Mouse (Mus musculus): ENCODE results near the gene Lcor. TPM values are rescaled to one million over a fixed set of nuclear protein-coding genes. Genes with fewer than 3 reads are reported as not detected.

Gene Lcor
- polyA plus RNA-seq, 1 experiment from 2014 or later: 14.6 TPM

DNA sequence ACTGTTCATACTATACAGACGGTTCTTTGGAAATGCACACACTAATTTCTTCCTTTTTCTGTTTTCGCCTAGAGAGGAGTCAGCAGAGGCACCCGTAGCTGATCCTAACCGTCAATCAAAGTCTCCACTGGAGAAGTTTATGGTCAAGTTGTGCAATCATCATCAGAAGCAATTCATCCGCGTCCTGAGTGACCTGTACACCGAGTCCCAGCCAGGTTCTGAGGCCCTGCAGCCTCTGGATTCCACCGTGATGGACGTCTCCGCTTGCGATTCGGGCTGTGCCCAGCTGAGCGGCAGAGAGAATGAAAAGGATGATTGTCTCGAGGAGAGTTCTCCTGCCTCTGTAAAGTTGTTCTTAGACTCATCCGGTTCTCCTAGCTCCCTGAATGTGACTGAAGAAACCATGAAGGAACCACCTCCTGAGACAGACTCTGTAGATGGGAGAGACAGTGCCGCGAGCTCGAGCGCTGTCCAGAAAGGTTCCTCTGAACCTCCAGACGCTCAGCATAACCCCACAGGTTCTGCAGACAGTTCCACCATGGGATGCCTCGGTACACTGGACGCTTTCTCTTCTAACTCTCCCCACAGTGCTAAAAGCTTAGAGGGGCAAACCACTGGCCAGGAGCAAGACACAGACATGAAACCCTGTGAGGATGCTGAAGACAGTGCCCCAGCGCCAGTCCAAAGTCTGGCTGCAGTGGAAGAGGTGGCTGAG is 99.4 kb downstream of the Lcor start, which contains the start of gene Gm340:
TSS of gene Gm340 (plus strand) at position 665 of the 715 bp plus-strand sequence.
- Histone ChIP-seq H3K4me2 (no peak within 1 kb of the TSS), H3K4me1 (replicated peaks) (no peaks in the 10 kb centered on the region), H3K9me3 (no peaks in the 10 kb centered on the region), H3K27me3 (no peaks in the 10 kb centered on the region), H3K27ac (replicated peaks) (no peak within 1 kb of the TSS), H3K4me3 (no peak within 1 kb of the TSS), H3K36me3 (peaks cover 35% of the 10 kb centered on the region), H3K9ac (no peak within 1 kb of the TSS)
- WGBS: 95% methylated on average over 23 of the region's 23 CpGs
- no peak for ATAC-seq (ENCODE audit: low FRiP score, low read depth)

DNA sequence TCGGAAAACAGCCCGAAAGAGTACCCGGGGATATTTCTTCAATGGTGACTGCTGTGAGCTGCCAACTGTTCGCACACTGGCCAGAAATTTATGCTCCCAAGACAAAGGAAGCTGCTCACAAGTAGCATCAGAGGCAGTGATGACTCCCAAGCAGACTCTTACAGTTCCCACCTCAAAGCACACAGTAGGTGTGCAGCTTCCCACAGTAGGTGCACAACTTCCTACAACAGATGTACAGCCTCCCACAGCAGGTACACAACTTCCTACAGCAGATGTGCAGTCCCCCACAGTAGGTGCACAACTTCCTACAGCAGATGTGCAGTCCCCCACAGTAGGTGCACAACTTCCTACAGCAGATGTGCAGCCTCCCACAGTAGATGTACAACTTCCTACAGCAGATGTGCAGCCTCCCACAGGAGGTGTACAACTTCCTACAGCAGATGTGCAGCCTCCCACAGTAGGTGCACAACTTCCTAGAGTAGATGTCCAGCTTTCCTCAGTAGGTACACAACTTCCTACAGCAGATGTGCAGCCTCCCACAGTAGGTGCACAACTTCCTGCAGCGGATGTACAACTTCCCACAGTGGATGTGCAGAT is 100.6 kb downstream of the Lcor start:
- Histone ChIP-seq H3K36me3 (peaks cover 35% of the 10 kb centered on the region), H3K4me3 (no peak overlapping the region), H3K27ac (replicated peaks) (no peak overlapping the region), H3K9ac (no peak overlapping the region), H3K4me1 (replicated peaks) (no peaks in the 10 kb centered on the region), H3K27me3 (no peaks in the 10 kb centered on the region), H3K4me2 (no peak overlapping the region), H3K9me3 (no peaks in the 10 kb centered on the region)
- 98% methylated on average over 5 of the region's 5 CpGs for WGBS
- ATAC-seq (ENCODE audit: low FRiP score, low read depth): no peak

DNA sequence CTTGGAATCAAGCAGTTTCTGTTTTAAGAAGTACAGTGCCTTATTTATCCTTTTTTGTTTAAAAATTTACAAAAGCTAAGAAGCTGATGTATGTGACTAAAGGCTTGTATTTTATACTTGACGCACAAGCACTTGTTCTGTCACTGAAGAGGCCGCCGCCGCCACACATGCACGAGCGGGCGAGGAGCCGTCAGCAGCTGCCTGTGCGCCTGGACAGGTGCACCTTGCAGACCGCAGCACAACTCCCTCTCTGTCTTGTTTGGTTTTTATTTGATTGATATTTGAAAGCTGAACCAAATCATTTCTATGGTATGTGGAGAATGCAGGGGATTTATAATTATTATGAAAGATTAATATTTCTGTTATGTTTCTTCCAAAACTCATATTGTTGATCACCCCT is 104.3 kb downstream of the Lcor start:
- ATAC-seq (ENCODE audit: low FRiP score, low read depth): no peak
- Histone ChIP-seq H3K4me1 (replicated peaks) (peaks cover 5% of the 10 kb centered on the region), H3K9me3 (no peaks in the 10 kb centered on the region), H3K4me3 (no peak overlapping the region), H3K9ac (no peak overlapping the region), H3K27me3 (no peaks in the 10 kb centered on the region), H3K36me3 (peaks cover 30% of the 10 kb centered on the region), H3K27ac (replicated peaks) (no peak overlapping the region), H3K4me2 (no peak overlapping the region)
- WGBS: 92% methylated on average over 10 of the region's 10 CpGs

DNA sequence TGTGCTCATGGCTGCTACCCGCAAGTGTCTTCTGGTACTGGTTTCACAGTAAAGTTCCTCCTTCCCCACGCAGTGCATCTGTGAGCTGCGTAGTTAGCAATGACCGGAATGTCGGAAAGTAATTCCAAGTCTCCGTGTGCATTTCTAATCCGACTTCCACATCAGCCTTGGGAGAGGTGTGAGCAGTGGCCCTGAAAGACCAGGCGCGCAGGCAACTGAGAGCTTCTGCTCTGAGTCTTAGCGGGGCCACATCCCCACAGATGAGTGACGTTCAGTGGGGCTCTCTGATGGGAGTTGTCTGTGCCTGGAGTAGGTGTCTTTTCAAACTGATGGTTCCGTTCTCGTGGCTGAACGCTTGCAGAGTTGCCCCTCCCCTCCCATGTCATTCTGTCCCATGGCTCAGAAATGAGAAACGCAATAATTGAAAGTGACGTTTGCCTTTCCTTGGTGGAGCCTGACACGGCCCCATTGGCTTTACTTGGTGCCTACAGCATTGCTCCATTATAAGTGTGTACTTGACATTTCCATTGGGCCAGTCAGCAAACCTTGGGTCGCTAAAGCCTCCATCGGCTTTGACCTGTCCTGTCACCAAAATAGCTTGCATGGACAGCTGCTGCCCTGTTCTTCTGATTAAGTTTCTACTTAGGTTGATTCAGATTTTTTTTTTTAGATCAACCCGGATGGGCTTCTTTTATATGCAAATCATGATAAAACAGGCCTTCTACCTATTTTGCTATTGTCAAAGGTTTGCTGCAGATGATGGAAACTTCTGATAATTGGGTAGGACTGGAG is 105.2 kb downstream of the Lcor start:
- H3K36me3 ChIP-seq: peaks cover 22% of the 10 kb centered on the region
- WGBS: 85% methylated on average over 20 of the region's 20 CpGs
- H3K4me2 ChIP-seq: no peak overlapping the region
- no peaks in the 10 kb centered on the region for H3K27me3 ChIP-seq
- no peaks in the 10 kb centered on the region for H3K9me3 ChIP-seq
- peaks cover 11% of the 10 kb centered on the region for H3K4me1 ChIP-seq (replicated peaks)
- H3K4me3 ChIP-seq: no peak overlapping the region
- ATAC-seq (ENCODE audit: low FRiP score, low read depth): no peak
- H3K9ac ChIP-seq: no peak overlapping the region
- H3K27ac ChIP-seq (replicated peaks): no peak overlapping the region

DNA sequence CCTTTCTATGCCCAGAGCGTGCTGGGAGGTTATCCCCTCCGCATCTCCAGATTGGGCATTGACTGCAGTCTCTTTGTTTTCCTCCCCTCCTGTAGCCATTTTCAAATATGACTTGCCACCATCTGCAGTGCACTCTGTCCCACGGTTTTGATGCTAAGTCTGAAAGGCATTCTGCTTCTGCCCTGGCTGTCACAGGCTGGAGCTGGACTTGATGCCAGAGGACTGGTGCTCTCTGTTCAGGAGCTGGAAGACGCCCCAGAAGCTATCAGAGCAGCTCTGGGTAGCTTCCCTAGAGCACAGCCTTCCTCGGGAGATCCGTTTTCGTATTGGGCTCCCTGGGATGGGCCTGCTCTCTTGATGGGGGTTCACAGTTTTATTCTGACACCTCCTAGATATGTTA is 106.6 kb downstream of the Lcor start:
- no peak overlapping the region for H3K9ac ChIP-seq

DNA sequence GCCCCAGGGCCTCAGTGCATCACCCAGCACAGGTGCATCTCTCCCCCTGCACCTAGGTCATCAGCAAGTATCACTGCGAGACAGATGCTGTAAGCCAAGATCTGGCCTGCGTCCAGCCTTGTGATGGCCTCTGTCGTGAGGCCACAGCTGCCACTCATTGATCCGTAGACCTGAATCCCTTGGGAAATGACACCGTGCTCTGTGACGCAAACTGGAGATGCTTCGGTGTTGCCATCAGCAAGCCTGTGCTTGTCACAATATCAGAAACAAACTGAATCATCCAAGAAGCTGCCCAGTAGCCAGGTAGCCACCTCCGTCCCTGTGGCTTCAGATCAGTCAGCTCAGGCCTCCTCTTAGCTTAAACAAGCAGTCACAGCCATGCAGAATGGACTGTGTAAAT is 107.2 kb downstream of the Lcor start:
- H3K4me3 ChIP-seq: no peak overlapping the region
- no peaks in the 10 kb centered on the region for H3K27me3 ChIP-seq
- 60% methylated on average over 8 of the region's 8 CpGs for WGBS
- no peak overlapping the region for H3K27ac ChIP-seq (replicated peaks)
- H3K9ac ChIP-seq: no peak overlapping the region
- H3K36me3 ChIP-seq: peaks cover 7% of the 10 kb centered on the region
- peaks cover 11% of the 10 kb centered on the region for H3K4me1 ChIP-seq (replicated peaks)
- no peaks in the 10 kb centered on the region for H3K9me3 ChIP-seq
- no peak for ATAC-seq (ENCODE audit: low FRiP score, low read depth)
- no peak overlapping the region for H3K4me2 ChIP-seq

More for the DNA sequence above, 106.6 kb downstream of the Lcor start:
- Histone ChIP-seq H3K4me3 (no peak overlapping the region), H3K36me3 (peaks cover 11% of the 10 kb centered on the region), H3K27ac (replicated peaks) (no peak overlapping the region), H3K9me3 (no peaks in the 10 kb centered on the region), H3K4me2 (no peak overlapping the region), H3K27me3 (no peaks in the 10 kb centered on the region), H3K4me1 (replicated peaks) (peaks cover 11% of the 10 kb centered on the region)
- 82% methylated on average over 7 of the region's 7 CpGs for WGBS
- ATAC-seq (ENCODE audit: low FRiP score, low read depth): no peak

DNA sequence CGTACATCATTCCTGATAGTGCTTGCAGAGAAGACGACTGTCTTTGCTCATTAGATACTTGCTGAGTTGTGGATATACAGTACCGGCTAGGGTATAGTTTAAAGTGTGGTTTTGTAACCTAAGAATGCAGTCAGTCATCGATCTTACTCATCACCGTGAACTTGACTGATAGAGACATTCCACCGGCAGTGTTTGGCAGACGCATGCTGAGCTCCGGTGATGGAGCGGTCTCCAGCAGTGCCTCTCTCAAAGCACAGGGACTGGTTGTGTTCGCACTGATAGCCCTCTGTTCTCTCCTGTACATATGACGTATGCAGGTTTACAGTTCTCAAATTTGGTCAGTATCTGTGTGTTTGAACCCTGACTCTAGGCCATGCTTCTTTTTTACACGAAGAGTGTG is 109.4 kb downstream of the Lcor start:
- H3K4me1 ChIP-seq (replicated peaks): peaks cover 11% of the 10 kb centered on the region
- no peak overlapping the region for H3K4me2 ChIP-seq
- H3K4me3 ChIP-seq: no peak overlapping the region
- no peaks in the 10 kb centered on the region for H3K9me3 ChIP-seq
- no peak overlapping the region for H3K9ac ChIP-seq
- WGBS: 56% methylated on average over 12 of the region's 12 CpGs
- no peaks in the 10 kb centered on the region for H3K36me3 ChIP-seq
- peak; percentile 59; the same call in 1 of the 2 replicates for ATAC-seq (ENCODE audit: low FRiP score, low read depth)
- H3K27ac ChIP-seq (replicated peaks): no peak overlapping the region
- H3K27me3 ChIP-seq: no peaks in the 10 kb centered on the region

DNA sequence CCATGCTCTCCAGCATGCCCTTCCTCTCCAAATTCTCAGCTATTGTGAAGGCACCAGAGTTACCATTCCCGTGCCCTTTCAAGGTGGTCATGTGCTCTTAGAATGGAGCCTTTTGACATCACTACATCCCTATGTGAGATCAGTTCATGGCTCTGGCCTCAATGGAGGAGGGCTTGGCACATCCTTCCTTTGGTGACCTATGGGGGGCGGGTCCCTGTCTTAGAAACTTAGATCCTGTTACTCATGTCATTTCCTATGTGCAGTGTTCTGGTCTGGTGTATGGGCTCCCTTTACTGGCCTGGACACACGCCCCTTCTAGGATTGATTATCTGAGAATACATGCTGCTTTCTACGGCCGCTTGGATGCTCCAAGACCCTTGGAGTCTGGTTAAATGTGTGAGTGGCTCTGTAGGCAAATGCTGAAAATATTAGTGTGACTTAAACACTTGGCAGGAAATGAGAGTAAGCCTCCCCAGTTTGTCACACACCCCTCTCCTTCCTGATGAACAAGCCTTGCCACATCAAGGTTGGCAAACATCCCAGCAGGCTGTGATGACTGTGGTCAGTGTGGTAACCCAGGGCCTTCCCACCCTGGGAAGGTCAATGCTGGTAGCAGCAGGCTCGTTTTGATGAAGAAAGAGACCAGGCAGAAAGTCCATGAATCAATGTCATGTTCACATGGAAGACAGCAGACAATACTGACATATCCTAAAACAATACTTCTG is 114.9 kb downstream of the Lcor start:
- ATAC-seq (ENCODE audit: low FRiP score, low read depth): no peak
- 75% methylated on average over 6 of the region's 6 CpGs for WGBS

DNA sequence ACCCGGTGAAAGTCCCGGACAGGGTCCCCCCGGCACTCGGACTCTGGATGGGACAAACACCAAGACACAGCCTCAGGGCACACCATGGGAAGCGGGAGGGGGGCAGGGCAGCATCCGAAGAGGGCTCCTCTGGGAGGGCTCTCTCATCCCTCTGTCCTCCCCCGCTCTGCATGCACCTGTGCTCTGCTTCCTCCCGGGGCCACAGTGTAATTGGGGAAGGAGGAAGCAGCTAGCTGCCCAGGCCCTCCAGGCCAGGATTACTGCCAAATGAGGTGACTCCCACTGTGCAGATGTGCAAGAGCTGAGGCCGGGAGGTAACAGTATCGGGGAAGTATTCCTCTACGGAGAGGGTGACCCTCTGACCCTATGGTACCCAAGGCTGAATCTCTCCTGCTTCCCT is 118.2 kb downstream of the Lcor start:
- no peak for ATAC-seq (ENCODE audit: low FRiP score, low read depth)
- Histone ChIP-seq H3K27me3 (no peaks in the 10 kb centered on the region), H3K4me2 (no peak overlapping the region), H3K9ac (no peak overlapping the region), H3K4me3 (no peak overlapping the region), H3K36me3 (0 out of 2 replicates have a peak, but pooled peaks cover 4% of the 10 kb centered on the region), H3K4me1 (replicated peaks) (no peaks in the 10 kb centered on the region), H3K27ac (replicated peaks) (no peak overlapping the region), H3K9me3 (no peaks in the 10 kb centered on the region)
- WGBS: 57% methylated on average over 11 of the region's 11 CpGs

More for the DNA sequence above, 114.9 kb downstream of the Lcor start:
- Histone ChIP-seq H3K4me1 (replicated peaks) (no peaks in the 10 kb centered on the region), H3K36me3 (no peaks in the 10 kb centered on the region), H3K4me2 (no peak overlapping the region), H3K27ac (replicated peaks) (no peak overlapping the region), H3K4me3 (no peak overlapping the region), H3K27me3 (no peaks in the 10 kb centered on the region), H3K9me3 (no peaks in the 10 kb centered on the region), H3K9ac (no peak overlapping the region)

DNA sequence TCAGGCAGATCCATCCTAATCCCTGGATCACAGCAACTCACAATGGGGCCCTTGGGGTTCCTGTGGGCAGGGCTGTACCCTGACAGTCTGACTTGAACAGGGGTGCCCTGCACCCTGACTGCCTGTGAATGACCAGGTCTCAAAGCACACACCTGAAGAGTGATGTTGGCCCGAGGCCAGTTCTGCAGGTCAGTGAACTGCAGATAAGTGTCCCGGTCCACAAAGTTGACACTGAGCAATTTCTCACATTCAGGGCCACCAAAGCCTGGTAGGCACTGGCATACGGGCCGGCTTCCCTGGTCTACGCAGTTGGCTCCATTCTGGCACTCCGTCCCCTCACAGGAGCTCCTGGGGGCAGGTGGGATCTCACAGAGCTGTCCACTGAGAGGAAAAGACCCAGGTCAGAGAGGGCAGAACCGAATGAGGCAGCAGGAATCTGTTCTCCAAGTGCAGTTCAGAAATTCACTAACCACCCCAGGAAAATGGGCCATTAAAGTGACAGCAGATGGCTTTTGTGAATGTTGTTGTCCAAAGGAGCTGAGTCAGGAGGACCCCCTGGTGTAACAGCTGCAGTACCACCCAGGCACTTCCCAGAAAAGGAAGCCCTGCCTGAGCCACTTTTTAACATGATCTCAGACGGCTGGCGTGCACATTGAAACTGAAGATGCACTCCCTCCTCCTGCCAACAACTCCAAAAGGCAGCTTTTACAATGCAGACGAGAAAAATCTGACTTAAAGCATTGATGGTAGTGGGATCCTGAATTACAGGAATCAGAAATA is 124.0 kb downstream of the Lcor start:
- H3K4me3 ChIP-seq: no peak overlapping the region
- 75% methylated on average over 10 of the region's 10 CpGs for WGBS
- no peaks in the 10 kb centered on the region for H3K9me3 ChIP-seq
- H3K36me3 ChIP-seq: 0 out of 2 replicates have a peak, but pooled peaks cover 6% of the 10 kb centered on the region
- no peak overlapping the region for H3K27ac ChIP-seq (replicated peaks)
- H3K9ac ChIP-seq: no peak overlapping the region
- H3K4me2 ChIP-seq: no peak overlapping the region
- H3K27me3 ChIP-seq: no peaks in the 10 kb centered on the region
- H3K4me1 ChIP-seq (replicated peaks): no peaks in the 10 kb centered on the region
- no peak for ATAC-seq (ENCODE audit: low FRiP score, low read depth)

DNA sequence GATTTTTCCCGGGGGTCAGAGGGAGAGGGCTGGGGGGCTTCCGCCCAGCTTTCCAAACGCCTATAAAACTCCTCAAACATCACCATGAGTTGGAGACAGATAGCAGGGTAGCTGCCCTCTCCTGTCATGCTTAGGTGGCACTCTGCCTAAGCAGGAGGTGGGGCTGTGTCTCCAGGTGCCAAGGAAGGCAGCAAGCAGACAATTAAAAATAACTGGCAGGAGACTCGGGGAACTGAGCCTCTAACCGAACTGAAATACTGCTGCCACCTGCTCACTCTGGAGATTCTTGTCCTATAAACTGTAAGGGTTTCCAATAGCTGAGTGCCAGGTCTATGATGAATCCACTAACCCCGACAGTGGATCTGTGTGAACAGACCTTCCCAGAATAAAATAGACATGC is 129.2 kb downstream of the Lcor start:
- H3K9ac ChIP-seq: no peak overlapping the region
- H3K27ac ChIP-seq (replicated peaks): no peak overlapping the region
- H3K9me3 ChIP-seq: no peaks in the 10 kb centered on the region
- no peaks in the 10 kb centered on the region for H3K27me3 ChIP-seq
- ATAC-seq (ENCODE audit: low FRiP score, low read depth): no peak
- no peak overlapping the region for H3K4me2 ChIP-seq
- H3K4me1 ChIP-seq (replicated peaks): peaks cover 41% of the 10 kb centered on the region
- H3K36me3 ChIP-seq: 0 out of 2 replicates have a peak, but pooled peaks cover 3% of the 10 kb centered on the region
- H3K4me3 ChIP-seq: no peak overlapping the region
- 66% methylated on average over 6 of the region's 6 CpGs for WGBS

Data from hindbrain, embryonic 15.5 days (tissue).